In genomic region chr7:39654563-39655286, GRCm38 (mm10) we compare ENCODE assay signal across 8 mouse cellular contexts.
DNase-seq lines count a peak whose midpoint lies in the region; ATAC-seq and TF ChIP-seq lines count a peak whose summit lies in the region.

No protein-coding gene starts in this region.

- peak; percentile 6 for DNase-seq in right cerebral cortex, postnatal 4 days
- DNase-seq in right cerebral cortex, postnatal 14 days = no peak
- DNase-seq in forebrain, embryonic 11.5 days (ENCODE audit: low spot score) = peak; percentile 56
- DNase-seq in limb, embryonic 14.5 days (ENCODE audit: low spot score) = no peak
- DNase-seq in left cerebral cortex, adult 18-20 months (ENCODE audit: low spot score in 2 of 2) = no peak
- no peak for DNase-seq in adrenal gland, adult (ENCODE audit: inconsistent age in 2 of 2, low spot score in 1 of 2)
- no peak for DNase-seq in layer of hippocampus, adult 11-12 months (ENCODE audit: low spot score)

- H3K4me2 ChIP-seq in forebrain, embryonic 11.5 days (ENCODE audit: low read depth, low read length, severe bottlenecking) = peak overlapping the region; percentile 21; the same call in 1 of the 2 replicates
- peak overlapping the region; percentile 28 for H3K4me2 ChIP-seq in limb, embryonic 14.5 days (replicated peaks; ENCODE audit: low read depth, low read length, severe bottlenecking)
- peak overlapping the region; percentile 25; the same call in 1 of the 2 replicates for H3K4me2 ChIP-seq in stomach, embryonic 15.5 days

- no peaks in the 10 kb centered on the region for H3K9me3 ChIP-seq in forebrain, embryonic 11.5 days (ENCODE audit: control insufficient read depth, low read length)
- no peaks in the 10 kb centered on the region for H3K9me3 ChIP-seq in limb, embryonic 14.5 days (ENCODE audit: control insufficient read depth, low read length)
- no peaks in the 10 kb centered on the region for H3K9me3 ChIP-seq in stomach, embryonic 15.5 days

- H3K9ac ChIP-seq in forebrain, embryonic 11.5 days (ENCODE audit: low read length) = no peak overlapping the region
- H3K9ac ChIP-seq in limb, embryonic 14.5 days (ENCODE audit: low read depth, low read length, severe bottlenecking) = no peak overlapping the region
- no peak overlapping the region for H3K9ac ChIP-seq in stomach, embryonic 15.5 days

- no peaks in the 10 kb centered on the region for H3K36me3 ChIP-seq in forebrain, embryonic 11.5 days (ENCODE audit: control insufficient read depth, insufficient read depth, low read length)
- H3K36me3 ChIP-seq in limb, embryonic 14.5 days (ENCODE audit: control insufficient read depth, insufficient read depth, low read length) = no peaks in the 10 kb centered on the region
- H3K36me3 ChIP-seq in stomach, embryonic 15.5 days = no peaks in the 10 kb centered on the region

- ATAC-seq in forebrain, embryonic 11.5 days (replicated peaks; ENCODE audit: low FRiP score) = peak; percentile 69
- peak; percentile 64 for ATAC-seq in limb, embryonic 14.5 days (ENCODE audit: low FRiP score, low read depth)
- ATAC-seq in stomach, embryonic 15.5 days (ENCODE audit: insufficient read depth, low FRiP score, low read depth) = peak; percentile 40; the same call in 1 of the 2 replicates

- WGBS in forebrain, embryonic 11.5 days = 16% methylated on average over 4 of the region's 4 CpGs
- WGBS in limb, embryonic 14.5 days = 20% methylated on average over 4 of the region's 4 CpGs
- 17% methylated on average over 4 of the region's 4 CpGs for WGBS in stomach, embryonic 15.5 days

- no peaks in the 10 kb centered on the region for H3K27me3 ChIP-seq in forebrain, embryonic 11.5 days (ENCODE audit: control insufficient read depth, insufficient read depth, low read length)
- no peaks in the 10 kb centered on the region for H3K27me3 ChIP-seq in limb, embryonic 14.5 days (ENCODE audit: control insufficient read depth, insufficient read depth, low read length)
- no peaks in the 10 kb centered on the region for H3K27me3 ChIP-seq in stomach, embryonic 15.5 days (replicated peaks)

- no peak overlapping the region for H3K27ac ChIP-seq in forebrain, embryonic 11.5 days (ENCODE audit: low read depth, low read length)
- H3K27ac ChIP-seq in limb, embryonic 14.5 days (replicated peaks; ENCODE audit: low read depth, low read length) = no peak overlapping the region
- no peak overlapping the region for H3K27ac ChIP-seq in stomach, embryonic 15.5 days

- H3K4me3 ChIP-seq in forebrain, embryonic 11.5 days (ENCODE audit: low read depth, low read length) = no peak overlapping the region
- no peak overlapping the region for H3K4me3 ChIP-seq in limb, embryonic 14.5 days (replicated peaks; ENCODE audit: low read length)
- no peak overlapping the region for H3K4me3 ChIP-seq in stomach, embryonic 15.5 days (replicated peaks)

- TF ChIP-seq POLR2A in limb, embryonic 14.5 days (IDR thresholded peaks at IDR 0.05; ENCODE audit: borderline replicate concordance, extremely low read depth, insufficient read depth, insufficient read length) = no peak

- 0 out of 2 replicates have a peak, but pooled peaks cover 2% of the 10 kb centered on the region for H3K4me1 ChIP-seq in forebrain, embryonic 11.5 days (replicated peaks; ENCODE audit: control insufficient read depth, insufficient read depth, low read length)
- no peaks in the 10 kb centered on the region for H3K4me1 ChIP-seq in limb, embryonic 14.5 days (ENCODE audit: control insufficient read depth, insufficient read depth, low read length)
- H3K4me1 ChIP-seq in stomach, embryonic 15.5 days = no peaks in the 10 kb centered on the region

Comparison
In these comparisons a context has a peak if more than half of its experiments do, and no peak if none do; other contexts are left out.
1. DNase-seq: peak in right cerebral cortex, postnatal 4 days (single experiment) and forebrain, embryonic 11.5 days (single experiment); none in right cerebral cortex, postnatal 14 days (single experiment), limb, embryonic 14.5 days (single experiment), left cerebral cortex, adult 18-20 months (0 of 2), adrenal gland, adult (0 of 2) and layer of hippocampus, adult 11-12 months (single experiment).
2. Peak in every context shown above with its lines, with median percentiles within 50 percentile points of each other: ATAC-seq and H3K4me2 ChIP-seq.